Mouse (Mus musculus) forebrain, postnatal 0 days (tissue): ENCODE measurements at regions not wholly inside any gene's neighbourhood (a gene's known extent, or its start where the extent isn't known, plus 50 kb on each side); places are given as distances from the start of the nearest gene placed in this dataset.

Experiments
- ATAC-seq: fragments of 200-750 bp; cut with Nextera tagmentation; 2 replicates; pipeline ENCODE4 v1.8.0; 2017; ENCODE audit warnings: mild to moderate bottlenecking, moderate library complexity
- DNase-seq: peaks from one replicate; pipeline ENCODE4 v3.0.0-alpha.2; 2015
- H3K27ac ChIP-seq: fragments of 300-500 bp; sonication (generic); 2 replicates; pipeline ENCODE4 v1.5.1; 2014; ENCODE audit warnings: low read depth, mild to moderate bottlenecking, antibody characterized with exemption, low read length, moderate library complexity, mixed read lengths
- H3K27me3 ChIP-seq: fragments of 300-500 bp; sonication (generic); 2 replicates; pipeline ENCODE4 v1.6.1; 2014; ENCODE audit warnings: mild to moderate bottlenecking, low read length, mixed read lengths; ENCODE audit not compliant: insufficient read depth
- H3K36me3 ChIP-seq: fragments of 300-500 bp; sonication (generic); 2 replicates; pipeline ENCODE4 v1.6.1; 2014; ENCODE audit warnings: mild to moderate bottlenecking, moderate library complexity; ENCODE audit not compliant: insufficient read depth
- H3K4me1 ChIP-seq: fragments of 300-500 bp; sonication (generic); 2 replicates; pipeline ENCODE4 v1.6.1; 2014; ENCODE audit warnings: antibody characterized with exemption; ENCODE audit not compliant: insufficient read depth
- H3K4me2 ChIP-seq: fragments of 300-500 bp; sonication (generic); 2 replicates; pipeline ENCODE4 v1.6.1; 2014; ENCODE audit warnings: low read depth, mild to moderate bottlenecking, moderate library complexity
- H3K4me3 ChIP-seq: fragments of 300-500 bp; sonication (generic); 2 replicates; pipeline ENCODE4 v1.5.1; 2014; ENCODE audit warnings: low read depth, low read length, mixed read lengths
- H3K9ac ChIP-seq: fragments of 300-500 bp; sonication (generic); 2 replicates; pipeline ENCODE4 v1.6.1; 2014; ENCODE audit warnings: mild to moderate bottlenecking
- H3K9me3 ChIP-seq: fragments of 300-500 bp; sonication (generic); 2 replicates; pipeline ENCODE4 v1.6.1; 2016; ENCODE audit warnings: low read length
- CTCF ChIP-seq: sonication (generic); IDR thresholded peaks from 2 replicates; pipeline ENCODE4 v1.5.1; 2016; ENCODE audit warnings: antibody characterized with exemption, control low read depth, low read depth
- WGBS: fragments of 180-500 bp; shearing (Covaris S2); extraction: QIAGEN DNeasy Blood & Tissue Kit; methylation state at CpG from one replicate; pipeline ENCODE4 v1.1.7; 2014; 5-methylcytosine and 5-hydroxymethylcytosine counted together

DNA sequence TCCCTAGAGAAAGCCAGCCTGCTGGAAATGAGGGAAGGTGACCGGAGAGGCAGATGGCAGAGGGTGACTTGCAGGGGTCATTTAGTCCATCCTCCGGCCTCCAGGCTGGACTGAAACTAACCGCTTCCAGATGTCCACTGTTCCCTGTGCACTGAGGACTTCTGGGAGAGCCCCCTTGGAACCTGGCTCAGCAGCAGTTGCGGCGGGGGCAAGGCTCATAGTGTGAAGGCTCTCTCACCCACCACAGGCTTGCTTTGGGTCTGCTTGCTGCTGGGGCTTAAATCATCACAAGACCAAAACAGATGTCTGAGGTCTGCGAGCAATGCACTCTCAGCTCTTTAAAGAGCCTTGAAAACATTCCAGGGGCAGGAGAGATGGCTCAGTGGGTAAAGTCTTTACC is 132.2 kb upstream of the Ccnd2 start:
- no peak overlapping the region for H3K4me3 ChIP-seq
- DNase-seq (no peak), ATAC-seq (no peak)
- TF ChIP-seq CTCF = no peak
- no peaks in the 10 kb centered on the region for H3K9me3 ChIP-seq
- WGBS = 85% methylated on average over 6 of the region's 6 CpGs
- H3K27ac ChIP-seq = no peak overlapping the region
- H3K36me3 ChIP-seq = no peaks in the 10 kb centered on the region
- no peaks in the 10 kb centered on the region for H3K27me3 ChIP-seq
- H3K4me1 ChIP-seq = no peaks in the 10 kb centered on the region
- H3K4me2 ChIP-seq = no peak overlapping the region
- no peak overlapping the region for H3K9ac ChIP-seq

DNA sequence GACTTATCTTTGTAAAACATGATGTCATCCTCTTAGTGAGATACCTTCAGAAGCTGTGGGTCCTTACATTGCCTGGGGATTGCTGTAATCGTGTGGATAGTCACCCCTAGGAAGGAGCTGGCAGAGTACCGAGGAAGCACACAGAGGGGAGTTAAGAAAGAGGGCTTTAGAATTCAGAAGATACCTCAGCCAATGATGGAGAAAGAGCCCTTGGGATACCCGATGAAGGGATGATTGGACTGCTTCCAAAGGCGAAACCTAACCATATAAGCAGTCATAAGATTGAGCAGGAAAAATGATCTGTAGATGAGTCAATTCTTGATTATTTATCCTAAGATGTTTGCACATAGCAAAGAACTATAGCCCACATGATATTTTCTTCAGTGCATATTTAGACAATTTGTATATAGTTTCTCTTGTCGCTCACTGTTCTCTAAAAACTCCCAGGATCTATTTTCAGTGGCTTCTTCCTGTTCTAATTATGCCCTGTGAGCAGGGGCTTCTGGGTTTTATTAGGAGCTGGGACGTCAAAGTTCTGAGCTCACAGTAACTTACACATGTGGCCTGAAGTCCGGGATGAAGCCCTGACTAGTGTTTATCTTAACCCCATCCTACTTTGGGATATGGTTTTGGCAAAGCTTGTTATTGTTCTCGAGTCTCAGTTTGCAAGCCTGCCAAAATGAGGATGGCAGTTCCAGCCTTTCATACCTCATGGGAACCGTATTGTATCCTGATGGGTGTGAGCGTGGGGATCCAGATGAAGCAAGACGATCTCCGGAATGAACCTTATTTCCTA is 134.9 kb upstream of the Ccnd2 start:
- H3K4me3 ChIP-seq = no peak overlapping the region
- H3K4me1 ChIP-seq = no peaks in the 10 kb centered on the region
- H3K27ac ChIP-seq = no peak overlapping the region
- H3K4me2 ChIP-seq = no peak overlapping the region
- 62% methylated on average over 12 of the region's 12 CpGs for whole genome bisulfite sequencing
- H3K36me3 ChIP-seq = no peaks in the 10 kb centered on the region
- no peaks in the 10 kb centered on the region for H3K27me3 ChIP-seq
- TF ChIP-seq CTCF = no peak
- no peak for DNase-seq
- no peak for ATAC-seq
- H3K9ac ChIP-seq = no peak overlapping the region
- H3K9me3 ChIP-seq = no peaks in the 10 kb centered on the region

DNA sequence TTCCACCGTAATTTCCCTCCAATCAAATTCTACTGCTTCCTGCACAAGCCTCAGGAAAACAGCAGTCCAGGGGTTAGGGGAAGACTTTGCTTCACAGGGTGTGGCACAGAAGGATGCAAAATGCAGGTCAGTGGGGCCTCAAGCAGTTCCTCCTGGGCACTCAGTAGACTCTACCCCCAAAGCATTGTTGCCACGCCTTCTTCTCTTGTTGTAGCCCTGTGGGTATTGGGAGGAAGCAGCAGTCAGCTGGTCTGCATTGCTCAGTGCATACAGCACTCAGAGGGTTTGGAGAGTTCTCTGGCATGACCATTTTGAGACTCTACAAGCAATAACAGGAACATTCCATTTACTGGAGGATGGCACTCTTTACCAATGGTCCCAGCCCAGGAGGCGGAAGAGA is 137.0 kb upstream of the Ccnd2 start:
- H3K4me3 ChIP-seq = no peak overlapping the region
- H3K4me2 ChIP-seq = no peak overlapping the region
- H3K9me3 ChIP-seq = no peaks in the 10 kb centered on the region
- DNase-seq (no peak), ATAC-seq (no peak)
- H3K27ac ChIP-seq = no peak overlapping the region
- no peaks in the 10 kb centered on the region for H3K4me1 ChIP-seq
- H3K9ac ChIP-seq = no peak overlapping the region
- 89% methylated on average over 3 of the region's 3 CpGs for WGBS
- no peaks in the 10 kb centered on the region for H3K27me3 ChIP-seq
- no peaks in the 10 kb centered on the region for H3K36me3 ChIP-seq
- TF ChIP-seq CTCF = no peak

DNA sequence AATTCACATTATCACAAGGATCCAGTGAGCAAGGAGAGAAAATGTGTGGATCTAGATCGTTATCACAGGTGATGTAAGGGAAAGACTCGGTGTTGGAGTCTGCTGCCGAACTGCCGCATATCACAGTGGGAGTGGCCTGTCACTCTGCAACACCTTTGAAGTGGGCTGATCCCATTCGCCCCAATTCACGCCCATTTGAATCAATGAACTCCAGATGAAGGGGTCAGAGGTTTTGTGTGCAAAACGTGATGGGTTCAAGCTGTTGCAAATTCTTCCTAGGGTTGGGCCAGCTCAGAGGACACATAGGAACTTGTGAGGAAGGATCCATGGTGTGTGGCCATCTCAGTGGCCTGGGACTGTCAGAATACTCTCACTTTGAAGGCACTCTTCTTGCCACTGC is 139.9 kb upstream of the Ccnd2 start:
- no peak overlapping the region for H3K27ac ChIP-seq
- DNase-seq (no peak), ATAC-seq (no peak)
- no peak overlapping the region for H3K4me2 ChIP-seq
- no peak overlapping the region for H3K9ac ChIP-seq
- H3K9me3 ChIP-seq = no peaks in the 10 kb centered on the region
- no peaks in the 10 kb centered on the region for H3K36me3 ChIP-seq
- TF ChIP-seq CTCF = no peak
- no peaks in the 10 kb centered on the region for H3K27me3 ChIP-seq
- H3K4me3 ChIP-seq = no peak overlapping the region
- no peaks in the 10 kb centered on the region for H3K4me1 ChIP-seq
- WGBS = 56% methylated on average over 7 of the region's 7 CpGs

DNA sequence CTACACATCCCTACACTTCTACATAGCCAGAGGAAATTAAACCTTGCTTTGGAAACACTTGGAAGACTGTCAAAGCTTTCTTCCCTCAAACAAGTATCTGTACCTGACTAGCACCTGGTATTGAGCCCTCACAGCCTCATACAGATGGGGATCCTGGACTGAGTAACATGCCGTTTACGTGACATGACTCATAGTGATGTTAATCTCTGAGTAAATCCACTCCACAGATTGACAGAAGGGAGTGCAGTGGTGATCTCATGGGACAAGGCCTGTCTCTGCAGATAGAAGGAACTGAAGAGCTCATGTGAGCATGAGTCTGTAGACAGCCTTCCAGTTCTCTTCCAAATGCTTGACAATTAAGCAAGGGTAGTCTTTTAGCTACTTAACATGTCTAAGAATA is 141.8 kb upstream of the Ccnd2 start:
- H3K4me1 ChIP-seq = no peaks in the 10 kb centered on the region
- TF ChIP-seq CTCF = no peak
- DNase-seq (no peak), ATAC-seq (no peak)
- no peaks in the 10 kb centered on the region for H3K9me3 ChIP-seq
- H3K27me3 ChIP-seq = no peaks in the 10 kb centered on the region
- no peak overlapping the region for H3K27ac ChIP-seq
- WGBS = 93% methylated on average over 2 of the region's 2 CpGs
- no peaks in the 10 kb centered on the region for H3K36me3 ChIP-seq
- H3K9ac ChIP-seq = no peak overlapping the region
- H3K4me2 ChIP-seq = no peak overlapping the region
- H3K4me3 ChIP-seq = no peak overlapping the region

DNA sequence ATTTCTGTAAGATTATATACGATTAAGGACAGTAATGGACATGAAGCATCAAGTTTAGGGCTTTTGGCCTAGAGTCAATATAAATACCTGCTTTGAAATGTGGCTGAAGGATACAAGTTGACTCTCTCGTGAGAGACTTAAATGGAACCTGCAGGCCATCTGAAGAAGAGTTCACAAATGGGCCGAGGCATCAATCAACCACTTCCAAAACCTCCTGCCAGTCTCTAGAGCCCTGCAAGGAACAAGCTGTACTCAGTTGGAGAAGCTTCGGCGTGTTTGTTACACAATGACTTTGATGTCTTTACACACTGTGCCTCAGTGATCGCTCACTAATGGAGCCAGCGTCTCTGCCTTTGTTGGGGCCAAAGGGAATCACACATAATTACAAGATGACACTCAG is 146.1 kb upstream of the Ccnd2 start:
- no peak for DNase-seq

DNA sequence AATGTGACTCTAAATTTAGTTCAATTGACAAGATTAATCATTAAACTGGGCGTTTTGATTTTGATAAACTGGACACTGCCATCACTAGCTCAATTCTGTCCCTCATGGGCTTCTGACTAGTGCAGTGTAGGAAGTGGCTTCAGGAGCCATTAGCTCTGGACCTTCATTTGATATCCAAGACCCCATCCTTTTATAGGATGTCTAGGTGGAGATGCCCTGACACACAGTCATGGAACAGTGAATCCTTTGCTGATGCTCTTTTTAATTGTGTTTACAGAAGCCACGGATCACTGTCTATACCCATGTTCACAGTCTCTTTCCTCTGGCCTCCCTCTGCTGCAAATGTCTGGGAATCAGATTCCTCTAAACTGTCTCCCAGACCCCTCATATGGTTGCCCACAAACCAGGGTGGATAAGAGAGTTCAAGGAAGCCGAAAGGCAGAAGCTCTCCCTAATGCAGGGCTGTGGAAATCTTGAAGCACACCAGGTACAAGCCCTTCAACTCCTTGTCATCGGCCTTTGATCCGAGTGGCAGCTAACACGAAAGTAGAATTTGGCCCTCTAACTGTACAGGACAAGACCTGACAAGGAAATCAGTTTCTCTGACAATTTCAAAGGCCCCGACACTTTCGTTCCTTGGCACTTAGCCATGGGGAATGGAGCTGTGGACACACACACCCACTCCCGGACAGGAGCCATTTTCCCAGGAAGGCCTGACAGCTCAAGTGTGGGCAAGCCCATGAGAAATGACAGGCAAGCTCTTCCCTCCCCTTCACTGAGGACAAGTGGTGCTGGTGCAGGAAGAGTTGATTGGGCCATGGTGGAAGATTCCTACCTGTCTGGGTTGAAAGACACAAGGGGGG is 135.2 kb upstream of the Parp11 start:
- TF ChIP-seq CTCF = no peak
- H3K27ac ChIP-seq = no peak overlapping the region
- no peaks in the 10 kb centered on the region for H3K36me3 ChIP-seq
- no peaks in the 10 kb centered on the region for H3K4me1 ChIP-seq
- H3K9me3 ChIP-seq = no peaks in the 10 kb centered on the region
- H3K4me3 ChIP-seq = no peak overlapping the region
- no peaks in the 10 kb centered on the region for H3K27me3 ChIP-seq
- no peak for DNase-seq
- ATAC-seq = no peak
- 83% methylated on average over 9 of the region's 9 CpGs for WGBS
- H3K4me2 ChIP-seq = no peak overlapping the region
- no peak overlapping the region for H3K9ac ChIP-seq

More for the DNA sequence above, 146.1 kb upstream of the Ccnd2 start:
- no peak overlapping the region for H3K9ac ChIP-seq
- no peak overlapping the region for H3K4me2 ChIP-seq
- H3K36me3 ChIP-seq = no peaks in the 10 kb centered on the region
- no peaks in the 10 kb centered on the region for H3K4me1 ChIP-seq
- no peak overlapping the region for H3K4me3 ChIP-seq
- TF ChIP-seq CTCF = no peak
- H3K27ac ChIP-seq = no peak overlapping the region
- 76% methylated on average over 7 of the region's 7 CpGs for WGBS
- no peak for ATAC-seq
- H3K27me3 ChIP-seq = no peaks in the 10 kb centered on the region
- no peaks in the 10 kb centered on the region for H3K9me3 ChIP-seq
